Mouse (Mus musculus) skeletal muscle tissue, adult 2 months (tissue): ENCODE measurements around the gene Cd9.

ENCODE experiments used
- DNase-seq: peaks from one replicate; pipeline ENCODE4 v3.0.0-alpha.2; 2012; ENCODE audit warnings: low read depth, low spot score

The Cd9 gene

GRCm38 (mm10) chr6:125476090-125476489, 18.5 kb downstream of the Cd9 start:
- DNase-seq: no peak

- no peak for DNase-seq
These were observed 19.4 kb downstream of the Cd9 start for GRCm38 (mm10) chr6:125475184-125475583.

GRCm38 (mm10) chr6:125473939-125474338, 20.7 kb downstream of the Cd9 start:
- no peak for DNase-seq

DNA sequence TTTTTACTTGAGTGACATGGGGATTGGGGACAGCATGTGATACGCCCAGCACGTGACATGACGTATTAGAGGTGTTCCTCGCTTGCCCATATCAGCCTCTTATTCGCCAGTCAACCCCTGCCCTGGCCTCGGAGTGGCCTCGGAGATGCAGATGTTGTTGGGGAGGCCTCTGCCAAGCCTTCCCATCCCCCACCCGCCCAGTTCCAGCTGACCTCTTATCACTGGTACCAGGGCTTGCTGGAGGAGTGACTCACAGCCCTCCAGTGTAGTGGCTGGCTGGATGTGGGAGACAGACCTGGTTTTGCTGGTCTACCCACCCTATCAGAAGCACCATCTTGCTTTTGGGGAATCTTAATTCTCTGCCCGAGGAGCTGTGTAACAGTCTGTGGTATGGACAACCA, 21.3 kb downstream of the Cd9 start:
- DNase-seq: no peak

DNA sequence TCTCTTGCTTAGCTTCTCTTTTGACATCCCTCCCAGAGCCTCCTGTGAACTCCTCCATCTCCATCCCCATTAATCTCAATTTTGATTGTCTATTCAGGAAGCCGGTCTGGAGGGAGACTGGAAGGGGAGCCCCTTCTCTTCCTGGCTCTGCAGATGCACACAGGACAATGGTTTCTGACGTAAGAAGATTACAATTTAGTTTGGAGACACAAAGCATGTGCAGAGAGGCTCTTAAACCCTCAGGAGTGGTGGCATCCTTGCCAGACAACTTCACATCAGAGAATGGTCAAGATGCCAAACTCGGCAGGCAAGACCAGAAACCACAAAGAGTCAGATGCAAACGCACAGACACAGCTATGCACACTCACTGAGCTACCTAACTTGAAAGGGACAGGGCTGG, 22.7 kb downstream of the Cd9 start:
- DNase-seq: no peak

DNA sequence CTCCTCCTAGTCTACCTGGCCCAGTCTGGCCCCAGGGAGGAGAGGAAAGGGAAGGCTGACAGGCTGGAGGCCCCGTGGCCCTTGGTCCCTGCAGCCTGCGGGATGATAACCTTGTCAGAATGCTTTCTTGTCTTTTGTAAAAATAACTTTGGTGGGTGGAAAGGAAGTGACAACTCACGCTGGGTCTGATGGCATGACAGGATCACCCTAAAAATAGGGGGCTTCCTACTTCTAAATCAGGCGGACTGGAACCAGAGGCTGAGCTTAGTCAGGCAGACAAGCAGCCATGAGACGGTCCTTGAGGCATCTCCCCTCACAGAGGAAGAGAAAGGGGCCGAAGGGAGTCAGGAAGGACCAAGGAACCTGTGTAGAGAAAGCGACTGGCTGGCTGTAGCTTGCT, 23.3 kb downstream of the Cd9 start:
- no peak for DNase-seq

DNA sequence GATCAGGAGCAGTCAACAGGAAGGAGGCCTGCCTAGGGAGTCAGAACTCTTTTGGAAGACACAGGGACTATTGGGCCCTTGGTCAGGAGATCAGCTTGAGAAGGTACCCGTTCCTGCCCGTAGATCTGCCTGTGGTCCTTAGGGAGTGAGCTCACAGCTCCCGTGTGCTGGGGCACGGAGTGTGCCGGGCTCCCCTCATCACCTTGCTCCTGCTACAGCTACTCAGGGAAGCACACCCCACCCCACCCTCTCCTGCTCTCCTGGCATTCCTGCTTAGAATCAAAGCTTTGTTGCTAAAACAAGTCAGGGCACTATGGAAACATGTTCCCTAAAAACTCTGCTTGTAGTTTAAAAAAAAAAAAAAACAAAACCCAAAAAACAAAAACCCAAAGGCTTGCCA, 24.0 kb downstream of the Cd9 start:
- no peak for DNase-seq

GRCm38 (mm10) chr6:125469222-125469621, 25.4 kb downstream of the Cd9 start:
- DNase-seq: no peak

DNA sequence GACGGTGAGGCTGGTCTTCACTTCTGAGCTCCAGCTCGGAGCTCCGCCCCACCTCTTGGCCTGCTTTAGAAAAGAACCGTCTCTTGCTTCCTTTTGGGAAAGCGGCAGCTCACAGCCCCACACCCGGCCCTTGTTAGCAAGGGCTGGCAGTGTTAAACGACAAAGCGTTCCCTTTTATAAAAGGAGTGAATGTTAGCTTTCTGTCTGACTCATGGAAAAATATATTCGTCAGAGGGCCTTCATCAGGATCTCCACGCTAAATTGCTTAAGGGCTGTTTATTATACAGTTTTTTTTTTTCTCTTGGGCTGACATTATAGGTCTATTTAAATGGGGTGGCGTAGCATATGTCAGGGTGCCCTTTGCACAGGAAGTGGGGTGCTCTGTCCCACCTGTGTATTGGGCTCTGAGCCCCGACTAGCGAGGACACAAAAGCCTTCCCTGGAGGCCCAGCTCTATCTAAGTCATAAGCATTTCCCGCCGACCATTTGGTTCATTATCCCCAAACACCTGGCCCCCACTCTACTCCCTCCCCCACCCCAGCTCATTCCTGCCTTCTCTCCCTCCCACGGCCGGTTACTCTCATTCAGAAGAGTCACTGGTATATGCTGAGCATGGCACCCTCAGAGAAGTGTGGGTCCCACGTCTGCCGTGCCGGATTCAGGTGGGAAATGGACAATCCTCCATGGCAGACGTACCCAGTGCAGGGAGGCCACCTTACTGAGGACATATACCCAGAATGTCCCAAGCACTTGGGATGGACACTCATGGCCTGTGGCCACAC, 26.2 kb downstream of the Cd9 start:
- peak; percentile 34 for DNase-seq

DNA sequence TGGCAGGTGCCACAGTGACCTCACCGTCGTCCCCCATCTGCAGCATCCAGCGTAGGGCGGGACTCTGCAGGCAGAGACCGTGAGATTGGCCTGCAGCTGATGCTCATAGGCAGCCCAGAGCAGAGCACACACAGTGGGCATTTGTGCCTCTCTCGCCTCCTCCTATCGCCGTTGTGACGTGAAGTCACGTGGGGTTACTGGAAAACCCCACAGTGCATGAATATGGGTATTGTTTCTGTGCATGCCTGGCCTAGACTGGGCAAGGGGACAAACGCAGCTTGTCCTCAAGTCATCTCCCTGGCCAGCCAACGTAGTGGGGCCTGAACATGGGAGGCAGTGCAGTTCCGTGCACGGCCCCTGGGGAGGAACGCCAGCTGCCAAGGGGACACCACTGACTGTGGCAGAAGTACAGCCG, 27.3 kb downstream of the Cd9 start:
- DNase-seq: no peak

GRCm38 (mm10) chr6:125462312-125462711, 32.3 kb downstream of the Cd9 start:
- DNase-seq: no peak

GRCm38 (mm10) chr6:125461788-125462187, 32.8 kb downstream of the Cd9 start:
- no peak for DNase-seq

GRCm38 (mm10) chr6:125461325-125461724, 33.3 kb downstream of the Cd9 start:
- no peak for DNase-seq

GRCm38 (mm10) chr6:125460589-125460988, 34.0 kb downstream of the Cd9 start:
- DNase-seq: no peak

DNA sequence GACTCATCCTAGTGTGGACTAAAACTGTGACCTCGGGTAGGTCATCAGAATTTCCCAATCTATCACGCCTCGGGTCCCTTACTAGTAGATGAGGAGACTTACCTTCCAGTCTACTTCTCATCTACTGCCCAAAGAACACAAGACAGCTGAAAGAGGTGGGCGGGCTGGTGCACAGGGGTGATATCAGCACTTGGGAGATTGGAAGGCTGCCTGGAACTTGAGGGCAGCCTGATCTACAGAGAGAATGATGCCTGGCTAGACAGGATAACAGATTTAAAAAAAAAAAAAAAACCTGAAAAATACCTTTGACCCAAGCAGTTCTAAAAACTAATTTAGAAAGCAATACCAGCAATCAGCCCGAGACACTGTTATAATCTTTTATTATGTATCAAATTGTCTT, 34.7 kb downstream of the Cd9 start:
- no peak for DNase-seq

GRCm38 (mm10) chr6:125455806-125456520, 38.6 kb downstream of the Cd9 start:
- no peak for DNase-seq

GRCm38 (mm10) chr6:125454731-125455130, 39.9 kb downstream of the Cd9 start:
- no peak for DNase-seq

- DNase-seq: no peak
These were observed 40.3 kb downstream of the Cd9 start for GRCm38 (mm10) chr6:125454299-125454698.

- DNase-seq: no peak
These were observed 46.9 kb downstream of the Cd9 start for GRCm38 (mm10) chr6:125447660-125448059.

GRCm38 (mm10) chr6:125447205-125447604, 47.4 kb downstream of the Cd9 start:
- no peak for DNase-seq

DNA sequence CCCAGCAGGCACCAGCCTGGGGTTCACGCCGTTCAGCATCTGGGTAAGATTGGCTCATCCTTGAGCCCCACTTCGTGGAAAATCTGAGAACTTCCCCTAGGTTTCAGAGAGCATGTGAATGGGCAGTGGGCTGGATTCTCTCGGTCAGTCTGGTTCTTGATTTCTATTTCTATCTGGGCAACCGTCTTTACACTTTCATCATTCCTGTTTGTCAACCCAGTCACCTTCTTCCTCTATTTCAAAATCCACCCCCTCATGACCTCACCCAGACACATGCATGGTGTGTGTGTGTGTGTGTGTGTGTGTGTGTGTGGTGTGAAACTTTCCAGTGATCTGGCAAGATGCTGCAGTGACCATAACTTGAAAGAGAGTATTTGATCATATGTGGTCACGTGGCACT, 49.2 kb downstream of the Cd9 start:
- no peak for DNase-seq

GRCm38 (mm10) chr6:125442591-125442990, 52.0 kb downstream of the Cd9 start:
- DNase-seq: no peak

- DNase-seq: no peak
These were observed 57.8 kb downstream of the Cd9 start for GRCm38 (mm10) chr6:125436753-125437152.
